Mouse (Mus musculus) T-cell, adult 66 days (primary cell): ENCODE measurements around the gene Akap8l. TPM values are rescaled to one million over a fixed set of nuclear protein-coding genes. Genes with fewer than 3 reads are reported as not detected.

Experiments
- total RNA-seq, 2 experiments: library from RNA; stranded (reverse); gene quantifications; 3 replicates in 1 of 2; 4 replicates in 1 of 2; pipeline ENCODE4 v1.2.4; 2023

Akap8l gene
- total RNA-seq = 100 to 1,000 TPM; 173 to 182 TPM

GRCm38 (mm10) chr17:32350382-32350983 lies at the start of gene Akap8l:
TSS of gene Akap8l (minus strand) at chr17:32350607.

DNA sequence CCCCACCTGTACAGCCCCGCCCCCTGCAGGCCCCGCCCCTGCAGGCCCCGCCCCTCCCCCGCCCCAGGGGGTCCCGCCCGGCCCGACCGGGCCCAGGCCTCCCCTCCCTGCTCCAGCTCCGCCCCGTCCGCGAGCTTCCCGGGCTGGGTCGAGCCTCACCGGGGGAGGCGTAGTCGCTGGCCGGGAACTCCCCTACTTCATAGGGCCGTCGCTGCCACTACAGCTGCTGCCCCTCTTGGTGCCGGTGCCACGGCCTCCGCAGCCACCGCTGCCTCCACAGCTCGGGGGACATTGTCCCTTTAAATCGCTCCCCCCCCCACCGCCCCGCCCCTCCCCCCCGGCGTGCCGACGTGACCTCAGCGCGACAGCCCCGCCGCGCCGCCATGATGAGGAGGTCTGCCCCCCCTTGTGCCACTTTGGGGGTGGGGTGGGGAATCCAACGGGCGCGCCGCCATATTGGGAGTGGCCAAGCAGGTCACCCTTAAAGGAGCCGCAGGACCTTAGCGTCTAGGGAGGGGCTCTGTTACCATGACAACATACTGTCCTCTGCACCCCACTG lies 38.8 kb upstream of the Akap8l start, which contains the start of gene Wiz:
Wiz (minus strand) TSS at position 339 of the 559 bp plus-strand sequence.

GRCm38 (mm10) chr17:32320597-32321389 lies 29.6 kb downstream of the Akap8l start, which contains the start of gene Akap8:
TSS of gene Akap8 (minus strand) at chr17:32321238.

DNA sequence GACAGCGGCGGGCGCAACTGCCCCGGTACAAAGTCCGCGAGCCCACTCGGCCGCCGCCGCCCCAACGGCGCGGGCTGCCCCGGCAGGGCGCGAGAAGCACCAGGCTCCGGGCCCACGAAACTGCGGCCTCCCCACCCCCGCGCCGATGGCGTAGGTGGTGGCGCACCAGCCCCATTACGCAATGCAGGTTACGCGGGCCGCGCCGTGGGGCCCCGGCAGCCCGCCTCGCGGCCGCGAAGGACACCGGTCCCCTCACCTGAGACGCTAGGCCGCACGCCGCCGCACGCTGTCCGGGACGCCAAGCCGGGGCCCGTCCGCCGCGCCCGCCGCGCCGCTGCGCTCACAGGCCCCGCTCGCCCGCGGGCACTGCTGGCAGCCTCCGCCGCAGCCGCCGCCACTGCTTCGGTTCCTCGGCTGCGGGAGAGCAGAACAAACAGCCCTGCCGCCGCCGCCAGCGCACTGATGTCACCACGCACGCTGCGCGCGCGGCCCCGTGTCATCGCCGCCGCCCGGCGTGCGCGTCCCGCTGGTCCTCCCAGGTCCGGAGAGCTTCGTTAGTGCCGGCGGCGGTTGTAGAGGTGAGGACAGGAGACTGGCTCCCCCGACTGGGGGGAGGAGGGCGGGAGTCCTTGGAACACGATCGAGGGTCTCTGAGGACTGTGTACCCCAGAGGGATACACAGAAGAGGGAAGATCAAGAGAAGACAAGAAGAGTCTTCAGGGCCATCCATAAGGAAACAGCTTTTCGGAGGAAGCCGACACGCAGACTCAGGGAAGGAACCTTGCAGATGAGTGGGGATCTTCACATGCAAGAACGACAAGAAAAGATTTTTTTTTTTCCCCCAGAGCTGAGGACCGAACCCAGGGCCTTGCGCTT lies 65.9 kb downstream of the Akap8l start, which contains the start of gene Brd4:
Brd4 (minus strand) TSS at position 461 of the 876 bp plus-strand sequence.

Other genes with a start within 250 kb of the Akap8l start
- gene Notch3, start 183.8 kb downstream of the Akap8l start, total RNA-seq = under 1 TPM; 0.33 to 0.67 TPM
- 1 to 10 TPM; 4.8 to 4.9 TPM for gene Ephx3, start 161.1 kb downstream of the Akap8l start, total RNA-seq
- 100 to 1,000 TPM; 304 to 305 TPM for gene Brd4, start 65.9 kb downstream of the Akap8l start, total RNA-seq
- 100 to 1,000 TPM; 306 to 315 TPM for gene Akap8, start 29.4 kb downstream of the Akap8l start, total RNA-seq
- gene Wiz, start 38.8 kb upstream of the Akap8l start, total RNA-seq = 10 to 100 TPM; 38.3 to 38.6 TPM
- gene Rasal3, start 53.0 kb upstream of the Akap8l start, total RNA-seq = 100 to 1,000 TPM; 646 to 647 TPM
- 100 to 1,000 TPM in 1 of 2 experiments, 10 to 100 TPM in 1; 98.6 to 109 TPM for gene Pglyrp2, start 73.6 kb upstream of the Akap8l start, total RNA-seq
- gene Cyp4f39, start 102.1 kb upstream of the Akap8l start, total RNA-seq = not detected
- gene Cyp4f17, start 155.4 kb upstream of the Akap8l start, total RNA-seq = 1 to 10 TPM; 1.1 to 1.7 TPM
- 1 to 10 TPM; 4.5 to 8.7 TPM for gene Cyp4f16, start 186.0 kb upstream of the Akap8l start, total RNA-seq